Mouse (Mus musculus) embryo, embryonic 10 days (tissue): ENCODE results near the gene Rspry1.
A peak's percentile ranks its signal among the peaks of the same experiment; 100 is the strongest.

Source experiments
- DNase-seq: peaks from one replicate; pipeline ENCODE4 v3.0.0-alpha.2; 2015; ENCODE audit warnings: low spot score

Rspry1 gene

GRCm38 (mm10) chr8:94601607-94602385 is at the start of gene Rspry1, which contains the start of gene Fam192a:
TSS of gene Rspry1 (plus strand) at chr8:94601937.
TSS of gene Fam192a (minus strand) at chr8:94601997.
- peak; percentile 100 for DNase-seq

GRCm38 (mm10) chr8:94552696-94553095 is 49.0 kb upstream of the Rspry1 start:
- no peak for DNase-seq

GRCm38 (mm10) chr8:94557281-94557680 is 44.5 kb upstream of the Rspry1 start:
- DNase-seq: no peak

GRCm38 (mm10) chr8:94561256-94561655 is 40.5 kb upstream of the Rspry1 start:
- DNase-seq: peak; percentile 48

GRCm38 (mm10) chr8:94564421-94564820 is 37.3 kb upstream of the Rspry1 start:
- DNase-seq: no peak

- DNase-seq: no peak
Measured at GRCm38 (mm10) chr8:94566033-94566432, 35.7 kb upstream of the Rspry1 start.

- no peak for DNase-seq
Measured at GRCm38 (mm10) chr8:94566446-94567158, 35.1 kb upstream of the Rspry1 start.

- DNase-seq: peak; percentile 57
Measured at GRCm38 (mm10) chr8:94567159-94567849, 34.4 kb upstream of the Rspry1 start.

GRCm38 (mm10) chr8:94568098-94568497 is 33.6 kb upstream of the Rspry1 start:
- no peak for DNase-seq

- DNase-seq: no peak
Measured at GRCm38 (mm10) chr8:94569419-94569818, 32.3 kb upstream of the Rspry1 start.

GRCm38 (mm10) chr8:94571896-94572295 is 29.8 kb upstream of the Rspry1 start:
- no peak for DNase-seq

- DNase-seq: no peak
Measured at GRCm38 (mm10) chr8:94574159-94574907, 27.4 kb upstream of the Rspry1 start.

GRCm38 (mm10) chr8:94575148-94575547 is 26.6 kb upstream of the Rspry1 start:
- DNase-seq: no peak

- no peak for DNase-seq
Measured at GRCm38 (mm10) chr8:94581820-94582483, 19.8 kb upstream of the Rspry1 start.

GRCm38 (mm10) chr8:94582569-94582968 is 19.2 kb upstream of the Rspry1 start:
- DNase-seq: no peak

- DNase-seq: peak; percentile 59
Measured at GRCm38 (mm10) chr8:94584238-94584817, 17.4 kb upstream of the Rspry1 start.

GRCm38 (mm10) chr8:94591691-94592090 is 10.0 kb upstream of the Rspry1 start:
- DNase-seq: no peak

GRCm38 (mm10) chr8:94594211-94594610 is 7.5 kb upstream of the Rspry1 start:
- no peak for DNase-seq

- DNase-seq: no peak
Measured at GRCm38 (mm10) chr8:94600478-94600877, 1.3 kb upstream of the Rspry1 start.

GRCm38 (mm10) chr8:94601034-94601606 is 617 bp upstream of the Rspry1 start:
- peak; percentile 12 for DNase-seq
